Mouse (Mus musculus): Measurements from ENCODE around the gene Arpc2.

Gene Arpc2

GRCm38 (mm10) chr1:74227317-74227716 lies 8.6 kb upstream of the Arpc2 start:
- no peak for TF ChIP-seq GATA4 (IDR thresholded peaks at IDR 0.05; ENCODE audit: insufficient replicate concordance, low read length)

- TF ChIP-seq GATA4 (IDR thresholded peaks at IDR 0.05; ENCODE audit: insufficient replicate concordance, low read length): no peak
These were observed 5.9 kb upstream of the Arpc2 start for GRCm38 (mm10) chr1:74229942-74230341.

- TF ChIP-seq GATA4 (IDR thresholded peaks at IDR 0.05; ENCODE audit: insufficient replicate concordance, low read length): no peak
These were observed 4.9 kb upstream of the Arpc2 start for GRCm38 (mm10) chr1:74230992-74231391.

GRCm38 (mm10) chr1:74236590-74237317 lies 870 bp downstream of the Arpc2 start:
- no peak; the same call in 1 of the 2 replicates for TF ChIP-seq GATA4 (IDR thresholded peaks at IDR 0.05; ENCODE audit: insufficient replicate concordance, low read length)

- TF ChIP-seq GATA4 (IDR thresholded peaks at IDR 0.05; ENCODE audit: insufficient replicate concordance, low read length): no peak
These were observed 1.8 kb downstream of the Arpc2 start for GRCm38 (mm10) chr1:74237671-74238070.

- no peak for TF ChIP-seq GATA4 (IDR thresholded peaks at IDR 0.05; ENCODE audit: insufficient replicate concordance, low read length)
These were observed 2.3 kb downstream of the Arpc2 start for GRCm38 (mm10) chr1:74238136-74238535.

- no peak for TF ChIP-seq GATA4 (IDR thresholded peaks at IDR 0.05; ENCODE audit: insufficient replicate concordance, low read length)
These were observed 3.3 kb downstream of the Arpc2 start for GRCm38 (mm10) chr1:74239162-74239561.

- TF ChIP-seq GATA4 (IDR thresholded peaks at IDR 0.05; ENCODE audit: insufficient replicate concordance, low read length): no peak
These were observed 3.7 kb downstream of the Arpc2 start for GRCm38 (mm10) chr1:74239618-74240017.

GRCm38 (mm10) chr1:74240311-74240710 lies 4.4 kb downstream of the Arpc2 start:
- no peak for TF ChIP-seq GATA4 (IDR thresholded peaks at IDR 0.05; ENCODE audit: insufficient replicate concordance, low read length)

- TF ChIP-seq GATA4 (IDR thresholded peaks at IDR 0.05; ENCODE audit: insufficient replicate concordance, low read length): no peak
These were observed 4.9 kb downstream of the Arpc2 start for GRCm38 (mm10) chr1:74240832-74241231.

- TF ChIP-seq GATA4 (IDR thresholded peaks at IDR 0.05; ENCODE audit: insufficient replicate concordance, low read length): no peak
These were observed 9.6 kb downstream of the Arpc2 start for GRCm38 (mm10) chr1:74245525-74245924.

GRCm38 (mm10) chr1:74248799-74249198 lies 12.9 kb downstream of the Arpc2 start:
- no peak for TF ChIP-seq GATA4 (IDR thresholded peaks at IDR 0.05; ENCODE audit: insufficient replicate concordance, low read length)

GRCm38 (mm10) chr1:74249331-74249980 lies 13.6 kb downstream of the Arpc2 start:
- TF ChIP-seq GATA4 (IDR thresholded peaks at IDR 0.05; ENCODE audit: insufficient replicate concordance, low read length): no peak

GRCm38 (mm10) chr1:74250096-74250495 lies 14.2 kb downstream of the Arpc2 start:
- no peak for TF ChIP-seq GATA4 (IDR thresholded peaks at IDR 0.05; ENCODE audit: insufficient replicate concordance, low read length)

GRCm38 (mm10) chr1:74255704-74256345 lies 19.9 kb downstream of the Arpc2 start:
- no peak for TF ChIP-seq GATA4 (IDR thresholded peaks at IDR 0.05; ENCODE audit: insufficient replicate concordance, low read length)

- no peak for TF ChIP-seq GATA4 (IDR thresholded peaks at IDR 0.05; ENCODE audit: insufficient replicate concordance, low read length)
These were observed 20.9 kb downstream of the Arpc2 start for GRCm38 (mm10) chr1:74256782-74257181.
